20 mouse cellular contexts compared by ENCODE assay signal in the genomic region with DNA sequence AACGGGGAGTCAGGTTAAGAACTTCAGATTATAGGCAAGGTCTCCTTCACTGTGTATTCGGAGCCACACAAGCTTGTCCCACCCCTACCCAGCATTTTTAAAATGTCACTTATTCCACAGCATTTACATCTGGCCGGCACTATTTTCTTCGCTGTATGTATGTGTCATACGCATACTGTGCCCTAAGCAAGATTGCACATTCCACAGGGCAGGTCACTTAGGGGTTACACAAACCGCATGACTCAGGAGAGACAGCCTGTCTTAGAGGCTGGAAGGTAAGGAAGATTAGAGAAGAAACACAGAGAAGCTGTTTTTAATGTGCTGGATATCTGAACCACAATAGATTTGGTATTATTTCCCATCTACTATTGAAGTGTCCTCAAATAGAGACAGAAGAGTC.
A peak's percentile ranks its signal among the peaks of the same experiment; 100 is the strongest.
DNase-seq lines count a peak whose midpoint lies in the region; ATAC-seq and TF ChIP-seq lines count a peak whose summit lies in the region.
"Had no signal": no experiment of that assay in that cellular context is flagged by ENCODE, and none has a peak within 500 bp of the region (broad histone marks: within the 10 kb centered on the region; RNA-seq: fewer than 3 reads in every experiment).

No protein-coding gene starts in this region.

- no peak overlapping the region for H3K9ac ChIP-seq in lung, embryonic 14.5 days
- H3K9ac ChIP-seq in intestine, embryonic 16.5 days (ENCODE audit: low read depth, low read length): no peak overlapping the region
- H3K9ac ChIP-seq in stomach, postnatal 0 days (ENCODE audit: low read length): no peak overlapping the region
- H3K9ac ChIP-seq in midbrain, embryonic 11.5 days (ENCODE audit: low read length): no peak overlapping the region
- H3K9ac ChIP-seq: forebrain, embryonic 13.5 days had no signal

- in situ Hi-C loops in Patski (cut with MboI; ENCODE audit: low pct_unique_long_range_greater_than_20kb): no loop called here

- 46% methylated on average over 6 of the region's 6 CpGs for WGBS in lung, embryonic 14.5 days
- WGBS in intestine, embryonic 16.5 days: 59% methylated on average over 6 of the region's 6 CpGs
- 47% methylated on average over 6 of the region's 6 CpGs for whole genome bisulfite sequencing in stomach, postnatal 0 days
- 85% methylated on average over 6 of the region's 6 CpGs for WGBS in midbrain, embryonic 11.5 days

- no peaks in the 10 kb centered on the region for H3K9me3 ChIP-seq in lung, embryonic 14.5 days (ENCODE audit: low read depth, low read length)
- H3K9me3 ChIP-seq in intestine, embryonic 16.5 days (ENCODE audit: control insufficient read depth, low read length): no peaks in the 10 kb centered on the region
- H3K9me3 ChIP-seq in stomach, postnatal 0 days (ENCODE audit: control insufficient read depth, low read length): no peaks in the 10 kb centered on the region
- H3K9me3 ChIP-seq in midbrain, embryonic 11.5 days (ENCODE audit: control insufficient read depth, low read length): no peaks in the 10 kb centered on the region
- H3K9me3 ChIP-seq: forebrain, embryonic 13.5 days; hindbrain, embryonic 10.5 days had no signal

- no peak for TF ChIP-seq EP300 in stomach, postnatal 0 days (optimal IDR thresholded peaks at IDR 0.05)

- CTCF ChIA-PET in Patski (lab: Charles Lee): interaction anchor here (1.0 kb wide), 1 partner anchor 18 kb away, joined by 3 read pairs; no protein-coding TSS in a partner anchor

- ATAC-seq in lung, embryonic 14.5 days (ENCODE audit: insufficient read depth): peak; percentile 65
- peak; percentile 95 for ATAC-seq in Patski
- peak; percentile 83 for ATAC-seq in intestine, embryonic 16.5 days
- peak; percentile 93 for ATAC-seq in stomach, postnatal 0 days (ENCODE audit: low FRiP score, low TSS enrichment)
- no peak for ATAC-seq in midbrain, embryonic 11.5 days (ENCODE audit: low FRiP score)
- ATAC-seq: forebrain, embryonic 13.5 days had no signal

- no peak for TF ChIP-seq CTCF in lung, embryonic 14.5 days (IDR thresholded peaks at IDR 0.05; ENCODE audit: low read depth)
- no peak for TF ChIP-seq CTCF in Patski (IDR thresholded peaks at IDR 0.05)
- no peak for TF ChIP-seq CTCF in stomach, postnatal 0 days (IDR thresholded peaks at IDR 0.05; ENCODE audit: low read depth)

- POLR2A ChIA-PET in Patski (lab: Charles Lee): no interaction called here

- H3K4me3 ChIP-seq in lung, embryonic 14.5 days (ENCODE audit: low read depth, low read length): no peak overlapping the region
- H3K4me3 ChIP-seq in intestine, embryonic 16.5 days (ENCODE audit: low read length): no peak overlapping the region
- no peak overlapping the region for H3K4me3 ChIP-seq in stomach, postnatal 0 days (ENCODE audit: low read depth, low read length)
- H3K4me3 ChIP-seq in midbrain, embryonic 11.5 days (ENCODE audit: low read depth, low read length): no peak overlapping the region
- H3K4me3 ChIP-seq: forebrain, embryonic 13.5 days; hindbrain, embryonic 10.5 days; myocyte had no signal

- no peak overlapping the region for H3K4me2 ChIP-seq in lung, embryonic 14.5 days
- no peak overlapping the region for H3K4me2 ChIP-seq in intestine, embryonic 16.5 days (ENCODE audit: low read depth, low read length)
- H3K4me2 ChIP-seq in stomach, postnatal 0 days (replicated peaks; ENCODE audit: low read depth): no peak overlapping the region
- no peak overlapping the region for H3K4me2 ChIP-seq in midbrain, embryonic 11.5 days
- H3K4me2 ChIP-seq: forebrain, embryonic 13.5 days; liver, embryonic 11.5 days had no signal

- no peaks in the 10 kb centered on the region for H3K27me3 ChIP-seq in lung, embryonic 14.5 days (ENCODE audit: insufficient read depth, low read length)
- H3K27me3 ChIP-seq in Patski: no peaks in the 10 kb centered on the region
- no peaks in the 10 kb centered on the region for H3K27me3 ChIP-seq in intestine, embryonic 16.5 days (replicated peaks; ENCODE audit: control insufficient read depth, insufficient read depth, low read length)
- no peaks in the 10 kb centered on the region for H3K27me3 ChIP-seq in stomach, postnatal 0 days (ENCODE audit: control insufficient read depth, insufficient read depth, low read length)
- no peaks in the 10 kb centered on the region for H3K27me3 ChIP-seq in midbrain, embryonic 11.5 days (ENCODE audit: control insufficient read depth, insufficient read depth, low read length)
- H3K27me3 ChIP-seq: forebrain, embryonic 13.5 days had no signal

- no peaks in the 10 kb centered on the region for H3K36me3 ChIP-seq in lung, embryonic 14.5 days (ENCODE audit: insufficient read depth)
- no peaks in the 10 kb centered on the region for H3K36me3 ChIP-seq in intestine, embryonic 16.5 days (ENCODE audit: control insufficient read depth, insufficient read depth, low read length)
- no peaks in the 10 kb centered on the region for H3K36me3 ChIP-seq in stomach, postnatal 0 days (ENCODE audit: control insufficient read depth, insufficient read depth, low read length)
- no peaks in the 10 kb centered on the region for H3K36me3 ChIP-seq in midbrain, embryonic 11.5 days (ENCODE audit: control insufficient read depth, insufficient read depth, low read length)
- H3K36me3 ChIP-seq: hindbrain, embryonic 10.5 days had no signal

- H3K4me1 ChIP-seq in lung, embryonic 14.5 days (ENCODE audit: insufficient read depth): no peaks in the 10 kb centered on the region
- no peaks in the 10 kb centered on the region for H3K4me1 ChIP-seq in intestine, embryonic 16.5 days (ENCODE audit: control insufficient read depth, insufficient read depth, low read length)
- no peaks in the 10 kb centered on the region for H3K4me1 ChIP-seq in stomach, postnatal 0 days (replicated peaks; ENCODE audit: control insufficient read depth, insufficient read depth)
- no peaks in the 10 kb centered on the region for H3K4me1 ChIP-seq in midbrain, embryonic 11.5 days (ENCODE audit: control insufficient read depth, insufficient read depth, low read length)
- H3K4me1 ChIP-seq: forebrain, embryonic 13.5 days; hindbrain, embryonic 10.5 days had no signal

- no peak overlapping the region for H3K27ac ChIP-seq in lung, embryonic 14.5 days (ENCODE audit: low read depth)
- H3K27ac ChIP-seq in intestine, embryonic 16.5 days (ENCODE audit: low read length): no peak overlapping the region
- H3K27ac ChIP-seq in stomach, postnatal 0 days (replicated peaks): peak overlapping the region; percentile 78
- no peak overlapping the region for H3K27ac ChIP-seq in midbrain, embryonic 11.5 days (ENCODE audit: low read depth, low read length)
- H3K27ac ChIP-seq: forebrain, embryonic 13.5 days; hindbrain, embryonic 10.5 days; macrophage had no signal

- no peak for DNase-seq in lung, embryonic 14.5 days
- no peak for DNase-seq in lung, postnatal 14 days
- no peak for DNase-seq in Patski (ENCODE audit: low read depth, low spot score)
- peak; percentile 64 for DNase-seq in stomach, postnatal 0 days (ENCODE audit: low spot score)
- no peak for DNase-seq in ovary, postnatal 36 days (ENCODE audit: low spot score)
- DNase-seq in midbrain, embryonic 11.5 days (ENCODE audit: low spot score, missing footprints): no peak
- DNase-seq: adrenal gland, adult 8-10 months; cerebellum, adult 9-11 months; gastrocnemius, postnatal 25 days; kidney, adult 8-10 months; lung, adult 18-20 months; midbrain, embryonic 14.5 days; right cerebral cortex, postnatal 14 days; spleen, adult 18-20 months had no signal
